Mouse (Mus musculus): Measurements from ENCODE around the gene Med20.
"Not testable (repeated sequence)": the region's sequence is repeated elsewhere in the genome, so short reads cannot be mapped to it uniquely, and the experiment has no call there.

The Med20 gene

DNA sequence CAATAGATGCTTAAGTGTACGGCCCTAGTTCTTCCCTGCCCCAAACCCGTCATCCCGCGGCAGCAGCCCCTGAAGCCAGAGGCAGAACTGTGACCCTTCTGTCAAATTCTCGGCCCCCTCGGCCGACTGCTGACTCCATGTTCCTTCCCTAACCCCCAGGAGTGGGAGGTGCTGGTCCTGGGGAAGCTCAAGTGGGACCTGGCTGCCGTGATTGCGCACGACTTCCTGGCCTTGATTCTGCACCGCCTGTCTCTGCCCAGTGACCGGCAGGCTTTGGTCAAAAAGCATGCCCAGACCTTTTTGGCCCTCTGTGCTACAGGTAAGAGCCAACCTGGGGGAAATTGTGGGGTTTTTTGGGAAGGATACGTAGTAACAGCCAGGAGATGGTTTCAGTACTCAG lies 14.1 kb upstream of the Med20 start:
- no peak for DNase-seq

DNA sequence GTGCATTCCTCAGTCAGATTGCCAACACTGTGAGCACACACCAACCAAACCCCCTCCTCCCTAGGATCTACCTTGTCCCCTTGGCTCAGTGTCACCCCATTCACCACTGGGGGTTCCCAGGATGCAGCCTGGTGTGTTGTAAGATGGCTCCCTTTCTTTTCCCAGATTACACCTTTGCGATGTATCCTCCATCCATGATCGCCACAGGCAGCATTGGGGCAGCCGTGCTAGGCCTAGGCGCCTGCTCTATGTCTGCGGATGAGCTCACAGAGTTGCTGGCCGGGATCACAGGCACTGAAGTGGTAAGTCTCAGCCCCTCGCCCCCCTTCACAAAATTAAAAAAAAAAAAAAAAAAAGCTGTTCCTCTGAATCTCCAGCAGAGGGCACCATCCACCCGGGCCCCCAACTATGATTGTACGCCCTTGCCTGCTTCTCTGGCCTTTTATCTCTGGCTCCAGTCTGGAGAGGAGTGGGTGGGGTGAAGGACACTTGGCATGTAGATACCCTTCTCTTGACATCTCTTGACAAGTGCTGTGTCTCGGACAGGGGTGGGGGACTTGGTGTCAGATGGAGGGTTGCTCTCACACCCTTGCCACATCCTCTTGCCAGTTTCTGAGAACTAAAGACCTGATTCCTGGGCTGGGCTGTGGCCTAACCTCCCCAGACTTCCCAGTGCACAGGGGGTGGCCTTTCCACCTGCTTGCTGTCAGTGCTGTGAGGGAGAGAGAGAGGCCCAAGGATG lies 13.4 kb upstream of the Med20 start:
- DNase-seq, result peak; percentile 16 to 45

DNA sequence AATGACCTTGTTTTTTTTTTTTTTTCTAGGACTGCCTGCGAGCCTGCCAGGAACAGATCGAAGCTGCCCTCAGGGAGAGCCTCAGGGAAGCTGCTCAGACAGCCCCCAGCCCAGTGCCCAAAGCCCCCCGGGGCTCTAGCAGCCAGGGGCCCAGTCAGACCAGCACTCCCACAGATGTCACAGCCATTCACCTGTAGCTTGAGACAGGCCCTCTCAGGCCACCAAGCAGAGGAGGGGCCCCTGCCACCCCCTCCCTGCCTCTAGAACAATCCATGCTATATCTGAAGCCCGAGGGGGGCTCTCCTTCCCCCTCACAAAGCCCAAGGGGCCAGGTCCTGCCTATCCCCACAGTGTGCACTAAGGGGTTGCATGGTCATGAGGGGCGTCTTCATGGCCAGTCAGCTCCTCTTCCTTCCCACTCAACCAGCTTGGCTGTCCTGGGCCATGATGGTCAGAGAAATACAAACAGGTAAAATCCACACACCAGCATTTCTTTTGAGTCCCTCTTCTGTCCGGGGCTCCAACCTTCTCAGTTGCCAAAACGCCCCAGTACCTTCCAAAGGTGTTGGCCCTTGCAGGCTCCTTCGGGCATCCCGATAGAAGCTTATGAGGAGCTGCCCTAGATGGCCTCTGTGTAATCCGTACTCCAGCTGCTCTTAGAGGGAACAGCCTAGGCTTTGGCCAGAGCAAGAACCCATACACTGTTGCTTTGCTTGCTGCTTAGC lies 12.6 kb upstream of the Med20 start:
- DNase-seq, result not testable (repeated sequence)

DNA sequence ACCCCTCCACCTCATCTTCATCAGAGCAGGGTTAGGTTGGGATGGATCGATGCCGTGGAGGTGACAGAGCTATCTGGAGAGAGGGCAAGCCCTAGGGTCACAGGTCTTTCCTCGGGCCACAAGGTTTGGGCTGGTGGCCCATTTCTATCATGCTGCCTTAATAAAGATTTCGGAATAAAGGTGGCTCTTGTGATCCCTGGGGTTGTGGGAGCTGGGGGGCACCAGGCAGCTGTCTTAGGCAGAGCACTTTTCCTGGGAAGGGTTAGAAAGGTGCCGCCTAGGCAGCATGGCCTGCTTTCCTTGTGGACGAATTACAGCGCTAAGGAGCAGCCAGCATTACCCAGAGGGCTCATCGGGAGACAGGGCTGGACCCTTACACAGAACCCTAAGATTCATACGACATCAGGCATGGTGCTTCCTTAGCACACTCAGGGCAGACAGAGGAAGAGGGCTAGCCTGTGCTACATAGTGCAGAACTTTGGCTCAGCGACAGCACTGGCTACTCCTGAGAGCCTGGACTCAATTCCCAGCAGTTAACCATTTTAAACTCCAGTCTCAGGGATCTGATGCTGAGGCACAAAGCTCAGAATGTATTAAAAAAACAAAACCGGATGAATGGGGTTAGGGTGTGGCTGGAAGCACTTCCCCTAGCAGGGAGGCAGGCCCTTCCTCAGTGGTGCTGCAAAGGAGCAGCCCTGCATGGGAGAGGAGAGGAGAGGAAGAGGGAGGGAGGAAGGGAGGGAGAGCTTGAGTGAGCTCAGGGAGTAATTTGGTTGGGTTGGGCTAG lies 11.7 kb upstream of the Med20 start:
- peak in 1 of 2 experiments; percentile 2 for DNase-seq

DNA sequence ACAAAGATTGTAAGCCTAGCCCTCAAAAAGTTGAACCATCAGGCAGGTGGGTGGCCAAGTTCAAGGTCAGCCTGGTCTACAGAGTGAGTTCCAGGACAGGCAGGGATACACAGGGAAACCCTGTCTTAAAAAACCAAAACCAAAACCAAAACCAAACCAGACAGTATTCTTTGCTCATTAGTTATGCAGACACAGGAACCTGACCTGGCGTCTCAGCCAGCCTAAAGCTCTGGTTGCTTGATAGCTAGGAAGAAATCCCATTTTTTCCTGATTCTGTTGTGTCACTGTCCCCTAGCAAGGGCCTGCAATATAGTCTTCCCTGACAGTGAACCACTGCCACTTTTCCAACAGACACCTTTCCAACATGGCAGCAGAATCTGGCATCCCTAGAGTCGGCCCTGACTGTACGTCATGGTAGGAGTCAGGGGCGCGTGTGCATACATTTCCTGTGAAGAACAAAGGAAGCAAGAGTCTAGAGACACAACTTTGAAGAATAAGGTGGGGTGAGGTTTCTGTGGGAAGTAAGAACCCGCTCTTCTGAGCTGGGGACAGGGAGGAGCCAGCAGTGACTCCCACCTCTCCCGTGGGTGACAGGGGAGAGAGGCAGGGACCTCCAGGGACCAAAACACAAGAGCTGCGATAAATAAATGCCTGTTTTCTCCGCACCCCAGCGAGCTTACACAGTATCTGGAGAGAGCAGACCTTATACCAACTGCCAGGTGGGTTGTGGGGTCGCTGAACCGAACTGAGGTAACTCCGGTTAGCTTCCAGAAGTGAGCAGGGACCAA lies 10.6 kb upstream of the Med20 start:
- DNase-seq, result peak in 1 of 2 experiments; percentile 1

DNA sequence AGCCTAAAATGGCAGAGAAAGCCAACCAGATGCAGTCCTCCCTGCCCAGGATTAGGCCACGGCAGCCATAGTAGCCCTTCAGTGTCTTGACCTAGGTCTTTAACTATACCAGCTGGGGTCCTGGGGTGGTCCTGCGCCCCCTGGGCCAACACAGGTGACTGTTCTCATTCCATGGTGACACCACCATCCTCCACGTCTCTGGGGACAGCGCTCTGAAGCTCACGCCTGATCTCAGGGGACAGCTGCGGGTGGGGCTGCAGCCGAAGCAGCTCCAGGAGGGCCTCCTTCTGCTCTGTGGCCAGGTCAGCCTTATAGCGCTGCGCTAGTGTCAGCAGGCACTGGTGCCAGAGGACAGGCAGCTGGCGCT lies 10.0 kb upstream of the Med20 start:
- DNase-seq, result peak in 1 of 2 experiments; percentile 2

DNA sequence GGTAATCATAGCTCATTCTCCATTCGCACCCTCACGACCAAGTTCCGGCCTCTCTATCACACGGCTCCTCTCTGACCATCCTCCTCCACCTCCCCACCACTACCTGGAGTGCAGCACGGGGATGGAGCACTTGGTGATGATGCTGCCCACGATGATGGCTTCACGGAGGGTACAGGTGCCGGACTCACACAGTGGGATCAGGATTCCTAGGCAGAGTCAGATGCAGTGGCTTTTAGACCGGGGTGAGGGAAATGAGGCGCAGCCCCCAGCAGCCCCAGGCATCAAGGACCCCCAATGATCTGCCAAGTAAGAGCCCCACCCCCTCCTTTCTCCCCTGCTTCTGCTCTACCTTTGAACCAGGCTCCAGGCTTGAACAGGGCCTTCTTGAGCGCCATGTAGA lies 9.1 kb upstream of the Med20 start:
- DNase-seq, result peak in 1 of 2 experiments; percentile 1

DNA sequence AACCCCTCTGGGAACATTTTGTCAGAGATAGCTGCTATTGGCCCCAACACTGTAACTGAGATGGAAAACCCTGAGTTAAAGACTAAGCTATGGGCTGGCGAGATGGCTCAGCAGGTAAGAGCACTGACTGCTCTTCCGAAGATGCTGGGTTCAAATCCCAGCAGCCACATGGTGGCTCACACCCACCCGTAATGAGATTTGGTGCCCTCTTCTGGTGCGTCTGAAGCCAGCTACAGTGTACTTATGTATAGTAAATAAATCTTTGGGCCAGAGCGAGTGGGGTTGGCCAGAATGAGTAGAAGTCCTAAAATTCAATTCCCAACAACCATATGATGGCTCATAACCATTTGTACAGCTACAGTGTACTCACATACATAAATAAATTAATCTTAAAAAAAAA lies 5.2 kb upstream of the Med20 start:
- no peak for DNase-seq

DNA sequence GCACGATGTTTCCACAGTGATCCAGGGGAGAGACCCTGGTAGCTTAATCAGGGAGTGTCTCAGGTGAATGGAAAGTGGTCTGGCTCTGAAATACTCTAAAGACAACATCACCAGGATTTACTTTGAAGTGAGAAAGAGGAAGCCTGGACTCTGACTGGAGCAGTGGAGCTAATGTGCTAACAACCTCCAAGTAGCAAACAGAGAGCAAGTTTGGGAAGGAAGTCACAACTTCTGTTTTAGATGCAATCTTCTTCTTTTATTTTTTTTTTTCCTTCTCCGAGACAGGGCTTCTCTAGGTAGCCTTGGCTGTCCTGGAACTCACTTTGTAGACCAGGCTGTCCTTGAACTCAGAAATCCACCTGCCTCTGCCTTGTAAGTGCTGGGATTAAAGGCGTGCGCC lies 2.2 kb upstream of the Med20 start:
- no peak for DNase-seq

DNA sequence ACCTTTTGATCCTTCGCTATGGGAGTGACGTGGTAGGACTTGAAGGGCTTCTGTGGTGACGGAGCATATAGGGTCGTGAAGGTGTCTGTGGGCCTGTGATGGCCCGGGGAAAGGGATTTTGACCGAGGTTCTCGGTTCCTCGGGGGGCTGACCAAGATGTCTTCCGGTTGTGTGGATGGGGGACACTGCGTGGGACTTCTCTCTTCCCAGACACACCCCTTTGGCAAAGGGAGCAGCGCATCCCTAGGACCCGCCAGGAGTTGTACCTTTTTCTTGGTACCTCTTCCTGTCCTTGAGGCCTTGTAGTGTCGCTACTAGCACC lies 240 bp downstream of the Med20 start:
- no peak for DNase-seq

DNA sequence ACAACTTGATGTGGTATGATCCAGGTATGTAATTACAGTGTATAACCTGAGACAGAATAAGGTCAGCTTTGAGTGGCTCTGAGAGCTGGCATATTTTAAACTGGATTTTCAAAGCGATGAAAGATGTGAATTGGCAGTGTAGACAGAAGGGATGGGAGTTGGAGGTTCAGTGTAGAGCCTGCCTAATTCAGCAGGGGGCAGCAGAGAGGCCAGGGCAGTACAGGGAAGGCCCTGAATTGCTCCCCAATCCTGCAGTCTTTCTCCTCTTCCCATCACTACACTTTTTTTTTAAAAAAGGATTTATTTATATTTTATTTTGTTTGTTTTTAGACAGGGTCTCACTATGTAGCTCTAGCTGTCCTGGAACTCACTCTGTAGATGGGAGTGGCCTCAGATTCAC lies 2.6 kb downstream of the Med20 start:
- DNase-seq, result peak in 1 of 2 experiments; percentile 19

DNA sequence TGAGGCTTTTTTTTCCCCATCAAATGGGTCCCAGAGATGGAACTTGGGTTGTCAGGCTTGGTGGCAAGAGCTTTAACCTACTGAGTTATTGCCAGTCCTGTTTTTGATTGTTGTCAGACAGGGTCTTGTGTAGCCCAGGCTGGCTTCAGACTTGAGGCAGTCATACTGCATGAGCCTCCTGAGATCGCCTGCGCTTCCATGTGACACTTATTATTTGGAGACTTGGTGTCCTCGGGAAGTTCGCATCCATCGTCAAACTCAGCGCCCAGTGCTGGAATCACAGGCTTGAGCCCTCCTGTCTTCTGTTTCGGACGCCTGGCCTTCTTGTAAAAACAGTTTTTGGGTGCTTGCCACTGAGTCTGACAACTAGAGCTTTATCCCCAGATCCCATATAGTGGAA lies 4.7 kb downstream of the Med20 start:
- no peak for DNase-seq

DNA sequence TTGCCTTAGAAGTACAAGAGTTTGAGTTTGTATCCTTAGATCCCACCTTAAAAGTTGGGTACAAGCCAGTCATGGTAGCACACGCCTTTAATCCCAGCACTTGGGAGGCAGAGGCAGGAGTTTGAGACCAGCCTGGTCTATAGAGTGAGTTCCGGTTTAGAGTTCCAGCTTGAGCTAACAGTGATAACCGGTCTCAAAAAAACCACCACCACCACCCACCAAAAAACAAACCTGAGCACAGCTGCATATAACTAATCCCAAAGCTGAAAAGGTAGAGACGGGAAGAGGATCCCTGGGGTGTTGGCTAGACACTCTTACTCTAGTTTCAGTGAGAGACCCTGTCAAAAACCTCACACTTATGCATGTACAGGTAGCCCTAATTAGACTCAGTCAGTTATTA lies 5.3 kb downstream of the Med20 start:
- DNase-seq, result no peak

DNA sequence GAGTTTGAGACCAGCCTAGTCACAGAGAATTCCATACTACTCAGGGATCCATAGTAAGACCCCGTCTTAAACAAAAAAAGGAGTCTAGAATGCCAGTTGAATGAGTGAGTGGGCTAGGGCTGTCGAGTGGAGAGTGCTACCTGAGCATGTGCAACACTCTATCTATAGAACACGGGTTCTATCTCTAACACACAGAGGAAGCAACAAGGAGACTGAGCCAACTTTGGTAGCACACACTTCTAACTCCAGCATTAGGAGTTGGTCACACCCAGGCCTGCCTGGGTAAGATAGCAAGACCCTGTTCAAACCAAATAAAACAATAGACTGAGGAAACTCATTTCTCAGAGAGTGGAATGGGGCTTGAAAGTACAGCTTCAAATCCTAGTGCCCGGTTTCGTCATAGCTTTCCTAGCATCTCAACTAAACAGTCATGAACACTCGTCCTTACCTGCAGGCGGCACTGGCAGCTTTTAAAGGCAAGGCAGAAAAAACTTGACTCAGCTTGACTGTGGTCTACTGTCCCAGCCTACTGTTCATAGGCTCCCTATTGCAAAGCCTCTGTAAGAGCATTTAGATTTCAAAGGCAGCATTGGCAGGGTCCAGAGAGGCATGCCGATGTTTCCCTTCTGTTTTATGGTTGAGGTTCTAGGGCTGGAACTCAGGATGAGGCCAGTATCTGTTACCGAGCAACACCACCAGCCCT lies 6.4 kb downstream of the Med20 start:
- no peak for DNase-seq

DNA sequence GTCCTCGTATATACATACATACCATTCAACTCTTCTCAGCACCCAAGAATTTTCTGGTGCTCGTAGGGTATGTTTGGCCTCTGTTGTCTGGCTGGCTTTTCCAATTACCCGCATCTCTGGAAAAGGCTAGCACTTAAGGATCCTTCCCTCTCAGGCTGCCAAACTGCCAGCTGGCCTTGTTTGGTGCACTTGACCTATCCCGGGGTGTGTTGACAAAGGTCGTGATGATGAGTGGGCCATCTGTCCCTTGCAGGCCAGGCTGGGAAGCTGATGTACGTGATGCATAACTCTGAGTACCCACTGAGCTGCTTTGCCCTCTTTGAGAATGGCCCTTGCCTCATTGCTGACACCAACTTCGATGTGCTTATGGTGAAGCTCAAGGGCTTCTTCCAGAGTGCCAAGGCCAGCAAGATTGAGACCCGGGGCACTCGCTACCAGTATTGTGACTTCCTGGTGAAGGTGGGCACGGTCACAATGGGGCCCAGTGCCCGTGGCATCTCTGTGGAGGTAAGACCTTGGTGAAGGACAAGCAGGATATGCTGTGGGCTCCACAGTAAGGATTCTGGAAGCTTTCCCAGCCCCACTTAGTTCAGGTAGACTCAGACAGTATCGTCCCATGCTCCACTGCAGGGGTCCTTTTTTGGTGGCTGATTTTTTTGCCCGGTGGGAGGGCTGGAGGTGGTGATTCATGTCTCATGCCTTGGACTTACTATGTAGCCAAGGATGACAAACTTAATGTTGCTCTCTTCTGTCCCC lies 7.4 kb downstream of the Med20 start:
- DNase-seq, result peak in 1 of 2 experiments; percentile 38

DNA sequence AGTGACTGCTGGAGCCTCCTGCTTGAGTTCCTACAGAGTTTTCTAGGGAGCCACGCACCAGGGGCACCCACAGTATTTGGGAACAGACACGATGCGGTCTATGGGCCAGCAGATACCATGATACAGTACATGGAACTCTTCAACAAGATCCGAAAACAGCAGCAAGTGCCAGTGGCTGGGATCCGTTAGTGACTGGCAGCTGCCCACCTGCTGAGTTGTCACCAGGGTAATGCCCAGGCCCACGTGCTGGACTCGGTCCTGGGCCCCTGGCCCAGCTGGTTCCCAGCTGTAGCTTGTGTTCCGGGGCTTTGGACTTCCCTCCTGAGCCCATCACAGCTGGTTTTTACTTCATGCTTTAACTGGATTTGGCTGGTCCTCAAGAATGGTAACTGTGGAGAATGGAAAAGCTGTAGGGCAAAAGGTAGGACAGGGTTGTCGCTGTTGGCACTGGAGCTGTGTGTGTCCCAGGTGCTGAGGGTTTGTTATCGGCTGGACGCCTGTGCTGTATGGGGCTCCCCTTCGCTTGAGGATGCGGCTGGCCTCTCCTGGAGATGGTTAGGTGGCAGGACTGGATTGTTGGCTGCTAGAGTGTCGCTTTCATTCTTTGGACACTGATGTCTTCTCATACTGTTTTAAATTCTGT lies 11.7 kb downstream of the Med20 start:
- no peak for DNase-seq

DNA sequence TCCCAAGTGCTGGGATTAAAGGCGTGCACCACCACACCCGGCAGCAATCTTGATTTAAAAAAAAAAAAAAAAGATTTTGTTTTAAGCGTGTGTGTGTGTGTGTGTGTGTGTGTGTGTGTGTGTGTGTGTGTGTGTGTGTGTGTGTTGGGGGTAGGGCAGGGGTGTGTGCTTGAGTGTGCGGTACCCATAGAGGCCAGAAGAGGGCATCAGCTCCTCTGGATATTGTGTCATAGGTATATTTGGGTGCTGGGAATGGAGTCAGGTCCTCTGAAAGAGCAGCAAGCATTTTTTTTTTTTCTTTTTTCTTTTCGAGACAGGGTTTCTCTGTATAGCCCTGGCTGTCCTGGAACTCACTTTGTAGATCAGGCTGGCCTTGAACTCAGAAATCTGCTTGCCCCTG lies 13.2 kb downstream of the Med20 start:
- DNase-seq, result not testable (repeated sequence)

DNA sequence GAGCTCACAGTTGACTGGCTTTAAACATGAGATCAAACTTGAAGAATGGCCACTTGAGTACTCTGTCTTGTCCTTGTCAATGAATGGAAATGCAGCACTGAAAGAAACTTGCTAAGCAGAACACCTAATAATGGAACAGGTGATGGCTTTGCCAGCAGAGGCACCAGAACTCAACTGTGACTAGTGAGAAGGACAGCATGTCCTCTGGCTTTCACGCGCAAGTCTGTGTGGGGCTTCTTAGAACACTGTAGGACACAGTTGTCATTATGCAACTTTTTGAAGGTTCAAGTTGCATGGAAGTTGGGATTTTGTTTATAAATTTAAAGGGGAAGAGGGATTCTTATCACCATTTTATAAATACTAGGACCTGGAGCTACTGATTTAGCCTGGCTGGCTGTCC lies 13.7 kb downstream of the Med20 start:
- DNase-seq, result no peak

DNA sequence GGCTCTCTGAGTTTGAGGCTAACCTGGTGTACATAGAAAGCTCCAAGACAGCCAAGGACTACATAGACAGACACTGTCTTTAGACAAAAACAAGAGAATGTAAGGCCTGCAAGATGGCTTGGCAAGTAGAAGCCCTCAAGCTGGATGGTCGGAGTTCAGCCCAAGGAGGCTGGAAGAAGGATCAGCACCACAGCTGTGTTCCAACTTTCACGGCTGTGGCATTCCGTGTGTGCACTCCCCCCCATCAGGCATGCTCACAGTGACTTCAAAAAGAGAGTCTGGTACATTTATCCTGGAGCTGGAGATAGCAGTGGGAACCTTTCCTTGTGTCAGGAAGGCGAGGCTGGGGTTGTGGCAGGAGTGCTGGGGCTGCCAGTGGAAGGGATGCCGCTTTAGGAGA lies 14.6 kb downstream of the Med20 start:
- DNase-seq, result no peak

DNA sequence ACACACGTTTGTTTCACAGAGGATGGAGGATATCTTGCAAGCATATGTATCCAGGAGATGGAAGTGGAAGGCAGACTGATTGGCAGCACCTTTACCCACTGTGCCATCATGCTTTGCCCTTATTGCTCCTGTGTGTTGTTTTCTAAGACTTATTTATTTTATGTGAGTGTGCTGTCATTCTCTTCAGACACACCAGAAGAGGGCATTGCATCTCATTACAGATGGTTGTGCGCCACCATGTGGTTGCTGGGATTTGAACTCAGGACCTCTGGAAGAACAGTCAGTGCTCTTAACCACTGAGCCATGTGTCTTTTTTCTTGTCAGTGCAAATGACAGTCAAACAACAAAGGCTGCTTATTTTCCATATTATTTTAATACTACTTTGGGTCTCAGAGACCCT lies 16.4 kb downstream of the Med20 start:
- no peak for DNase-seq

Measured in cerebellum, adult 18-20 months (tissue).